Mouse (Mus musculus): ENCODE results near the gene Ptpn13.

The Ptpn13 gene

DNA sequence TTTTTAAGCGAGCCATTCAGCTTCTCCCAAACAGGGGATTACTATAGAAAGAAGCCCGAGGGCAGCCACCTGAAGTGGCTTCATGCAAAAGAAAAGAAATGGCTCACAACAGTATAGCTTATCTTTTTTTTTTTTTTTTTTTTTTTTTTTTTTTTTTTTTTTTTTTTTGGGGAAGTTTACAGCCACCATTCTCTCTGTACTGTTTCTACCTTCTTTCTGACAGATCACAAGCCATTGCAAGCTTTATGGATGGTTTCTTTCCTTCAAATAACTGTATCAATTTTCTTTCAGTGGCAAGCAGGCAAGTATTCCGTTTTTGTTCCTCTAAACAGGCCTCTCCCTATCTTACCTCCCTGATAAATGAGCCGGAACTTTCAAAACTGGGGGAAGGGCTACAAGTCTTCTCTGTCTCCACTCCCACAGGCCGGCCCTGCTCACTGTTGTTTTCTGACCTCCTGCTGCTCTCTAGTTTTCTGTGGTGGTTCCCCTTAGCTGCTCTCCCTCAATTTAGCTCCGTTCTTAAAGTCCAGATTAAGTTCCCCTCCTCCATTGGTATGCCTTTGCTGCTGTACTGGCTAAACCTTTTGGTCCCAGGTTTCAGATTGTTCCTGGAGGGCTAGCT, 1.6 kb upstream of the Ptpn13 start:
- DNase-seq (ENCODE audit: low spot score in 2 of 2) = no peak

DNA sequence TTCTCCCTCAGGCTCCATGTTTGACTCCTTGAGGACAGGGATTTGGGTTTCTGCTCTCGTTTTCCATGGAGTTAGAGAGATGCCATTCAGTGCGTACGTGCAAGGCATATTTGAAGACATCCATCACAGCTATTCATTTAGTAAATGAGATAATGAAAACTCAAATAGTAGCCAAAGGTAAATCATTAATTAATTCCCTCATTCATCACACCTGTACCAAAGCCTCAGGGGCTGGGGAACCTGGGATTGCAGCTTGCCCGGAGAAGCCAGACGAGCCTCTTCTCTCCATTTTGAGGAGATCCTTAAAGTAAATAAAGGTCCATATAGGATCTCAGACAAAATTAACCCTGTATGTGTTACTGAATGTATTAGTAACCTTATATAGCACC, 1.1 kb upstream of the Ptpn13 start:
- DNase-seq (ENCODE audit: low spot score in 2 of 2) = no peak

DNA sequence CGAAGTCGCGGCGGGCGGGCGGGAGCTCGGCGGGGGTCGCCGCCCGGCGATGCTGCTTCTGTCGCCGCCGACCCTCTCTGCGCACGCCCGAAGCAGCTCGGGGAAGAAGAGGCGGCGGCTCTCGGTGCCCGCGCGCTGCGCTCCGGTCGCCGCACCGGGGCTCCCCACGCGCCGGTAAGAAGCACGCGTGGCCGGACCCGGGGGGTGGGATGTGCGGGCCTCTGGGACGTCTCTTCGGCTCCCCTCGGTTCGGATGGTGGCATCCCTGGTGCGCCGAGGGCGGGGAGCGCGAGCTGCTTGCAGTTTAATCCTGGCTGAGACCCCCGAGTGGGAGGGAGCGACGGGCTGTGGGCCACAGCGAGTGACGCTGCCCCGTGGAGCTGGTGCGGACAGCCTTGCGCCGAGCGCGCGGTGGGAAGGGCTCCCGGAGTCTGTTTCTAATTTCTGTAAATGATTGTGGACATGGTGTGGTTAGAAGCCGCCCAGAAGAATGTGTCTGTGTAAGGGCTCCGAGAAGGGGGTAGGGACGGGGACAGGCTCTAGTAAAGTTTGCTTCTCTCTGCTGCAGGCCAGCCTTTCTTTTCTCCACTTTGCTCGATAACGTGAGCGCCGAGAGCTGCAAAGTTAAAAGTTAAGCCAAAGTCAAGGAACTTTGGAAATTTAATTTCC, 505 bp downstream of the Ptpn13 start:
- no peak for DNase-seq (ENCODE audit: low spot score in 2 of 2)

DNA sequence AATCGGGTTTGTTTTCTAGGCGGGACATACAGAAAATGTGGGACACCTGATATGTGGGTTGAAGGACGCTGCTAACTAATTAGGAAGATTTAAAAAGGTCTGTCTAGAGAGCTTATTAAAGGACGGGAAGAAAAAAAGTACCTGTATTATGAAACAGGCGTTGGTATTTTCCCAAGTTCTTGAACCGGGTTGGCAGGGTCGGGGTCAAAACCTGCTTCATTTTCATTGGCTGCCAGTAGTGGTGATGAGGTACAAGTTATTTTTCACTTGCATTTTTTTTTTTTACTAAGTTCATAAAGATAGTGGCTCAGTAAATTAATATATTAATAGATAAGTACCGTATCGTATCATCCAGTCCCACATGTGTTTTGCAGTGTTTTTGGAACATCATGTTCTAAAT, 1.3 kb downstream of the Ptpn13 start:
- DNase-seq (ENCODE audit: low spot score in 2 of 2) = no peak

DNA sequence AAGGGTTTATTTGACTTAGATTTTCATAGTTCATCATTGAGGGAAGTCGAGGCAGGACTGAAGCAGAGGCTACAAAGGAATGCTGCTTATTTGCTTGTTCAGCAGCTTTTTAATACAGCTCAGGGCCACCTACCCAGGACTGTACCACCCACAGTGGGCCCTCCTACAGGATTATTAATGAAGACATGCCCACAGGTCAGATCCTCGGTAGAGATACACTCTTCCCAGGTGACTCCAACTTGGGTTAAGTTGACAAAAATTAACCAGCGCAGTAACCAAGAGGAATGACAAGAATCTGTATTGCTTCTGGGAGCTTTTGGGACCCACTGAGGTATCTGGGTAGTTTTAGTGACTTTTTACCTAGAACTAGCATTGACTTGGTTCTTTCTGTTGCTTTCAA, 6.0 kb downstream of the Ptpn13 start:
- no peak for DNase-seq (ENCODE audit: low spot score in 2 of 2)

DNA sequence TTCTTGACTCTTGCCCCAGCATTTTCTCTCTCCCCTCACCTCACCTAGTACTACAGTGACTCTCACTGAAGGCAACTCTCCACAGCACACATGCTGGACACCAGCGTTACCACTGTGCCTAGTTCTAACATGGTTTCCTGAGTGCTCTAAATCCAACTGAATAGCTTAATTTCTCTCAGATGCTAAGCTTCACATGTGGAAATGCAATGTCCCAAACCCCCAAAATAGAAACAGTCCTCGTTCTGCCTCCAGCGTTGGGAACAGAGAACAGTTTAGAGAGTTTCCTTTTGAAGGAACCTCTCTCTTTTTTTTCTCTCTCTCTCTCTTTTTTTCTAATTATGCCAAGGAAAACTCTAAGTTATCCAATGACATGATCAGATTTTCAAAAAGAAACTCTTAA, 6.5 kb downstream of the Ptpn13 start:
- DNase-seq (ENCODE audit: low spot score in 2 of 2) = no peak

DNA sequence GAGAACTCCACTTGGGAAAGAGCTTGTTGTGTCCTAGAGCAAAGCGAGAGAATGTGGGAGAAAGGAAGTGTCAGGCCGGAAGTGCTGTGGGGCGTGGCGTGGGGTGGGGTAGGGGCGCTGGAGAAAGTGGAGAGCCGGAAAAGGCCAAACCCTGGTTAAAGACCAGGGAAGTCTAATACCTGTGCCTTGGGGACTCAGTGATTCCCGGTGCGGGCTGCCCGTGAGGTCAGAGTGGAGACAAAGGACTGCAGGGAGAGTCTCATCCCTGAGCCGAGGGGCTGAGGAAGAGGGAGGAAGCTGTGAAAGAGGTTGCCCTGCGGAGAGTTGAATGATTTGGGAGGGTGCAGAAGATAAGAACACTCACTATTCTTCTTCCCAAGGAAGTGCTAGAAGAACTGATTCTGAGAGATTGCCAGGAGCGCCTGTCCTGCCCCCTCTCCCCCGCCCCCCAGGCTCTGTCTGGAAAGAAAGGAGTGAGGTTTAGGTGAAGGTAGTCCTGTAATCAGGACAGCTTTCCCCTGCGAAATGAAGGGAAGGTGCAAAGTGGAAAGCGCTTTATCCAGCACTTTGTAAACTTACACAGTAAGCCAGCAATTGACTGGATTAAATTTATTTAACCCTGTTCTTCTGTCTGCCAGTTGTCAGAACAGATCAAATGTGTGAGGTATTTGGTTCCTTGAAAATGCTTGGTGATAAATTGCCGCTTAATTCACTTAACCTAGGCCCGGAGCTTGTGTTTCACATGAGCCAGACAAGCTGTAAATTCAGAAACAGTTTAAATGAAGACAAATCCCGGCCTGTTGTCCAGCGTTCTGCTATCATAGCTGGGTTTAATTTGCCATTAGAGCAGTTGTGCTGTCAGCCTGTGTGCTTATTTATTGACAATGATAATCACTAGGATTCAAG, 11.3 kb downstream of the Ptpn13 start:
- no peak for DNase-seq (ENCODE audit: low spot score in 2 of 2)

DNA sequence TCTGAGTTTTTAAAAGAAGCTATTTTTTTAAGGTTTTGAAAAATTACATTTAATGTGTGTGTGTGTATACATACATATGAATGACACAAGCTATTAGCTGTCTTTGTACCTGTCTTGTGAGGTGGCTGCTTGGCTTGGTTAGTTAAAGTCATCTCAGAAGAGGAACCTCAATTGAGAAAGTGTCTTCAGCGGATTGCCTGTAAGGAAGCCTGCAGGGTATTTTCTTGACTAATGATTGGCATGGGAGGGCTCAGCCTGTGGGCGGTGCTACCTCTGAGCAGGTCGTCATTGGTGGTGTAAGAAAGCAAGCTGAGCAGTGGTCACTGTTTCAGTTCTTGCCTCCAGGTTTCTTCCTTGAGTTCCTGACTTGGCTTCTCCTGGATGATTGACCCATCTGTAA, 12.7 kb downstream of the Ptpn13 start:
- DNase-seq (ENCODE audit: low spot score in 2 of 2) = no peak

DNA sequence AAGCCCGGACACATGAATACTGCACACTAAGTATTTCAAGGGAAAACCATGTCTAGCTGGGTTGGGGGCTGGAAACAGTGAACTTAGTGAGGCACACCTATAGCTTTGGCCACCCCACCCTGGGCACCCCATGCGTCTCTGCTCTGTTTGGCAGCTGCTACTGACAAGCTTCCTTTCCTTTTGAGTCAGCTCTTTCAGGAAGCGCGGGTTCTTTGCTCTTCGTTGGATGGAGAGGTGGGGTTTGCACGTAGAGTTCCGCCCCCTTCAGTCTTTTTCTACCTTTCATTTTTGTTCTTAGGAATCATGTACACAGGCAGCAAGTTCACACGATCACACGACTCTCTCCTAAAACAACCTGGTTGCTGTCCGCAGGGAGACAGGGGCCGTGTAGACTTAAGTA, 14.2 kb downstream of the Ptpn13 start:
- DNase-seq (ENCODE audit: low spot score in 2 of 2) = no peak

DNA sequence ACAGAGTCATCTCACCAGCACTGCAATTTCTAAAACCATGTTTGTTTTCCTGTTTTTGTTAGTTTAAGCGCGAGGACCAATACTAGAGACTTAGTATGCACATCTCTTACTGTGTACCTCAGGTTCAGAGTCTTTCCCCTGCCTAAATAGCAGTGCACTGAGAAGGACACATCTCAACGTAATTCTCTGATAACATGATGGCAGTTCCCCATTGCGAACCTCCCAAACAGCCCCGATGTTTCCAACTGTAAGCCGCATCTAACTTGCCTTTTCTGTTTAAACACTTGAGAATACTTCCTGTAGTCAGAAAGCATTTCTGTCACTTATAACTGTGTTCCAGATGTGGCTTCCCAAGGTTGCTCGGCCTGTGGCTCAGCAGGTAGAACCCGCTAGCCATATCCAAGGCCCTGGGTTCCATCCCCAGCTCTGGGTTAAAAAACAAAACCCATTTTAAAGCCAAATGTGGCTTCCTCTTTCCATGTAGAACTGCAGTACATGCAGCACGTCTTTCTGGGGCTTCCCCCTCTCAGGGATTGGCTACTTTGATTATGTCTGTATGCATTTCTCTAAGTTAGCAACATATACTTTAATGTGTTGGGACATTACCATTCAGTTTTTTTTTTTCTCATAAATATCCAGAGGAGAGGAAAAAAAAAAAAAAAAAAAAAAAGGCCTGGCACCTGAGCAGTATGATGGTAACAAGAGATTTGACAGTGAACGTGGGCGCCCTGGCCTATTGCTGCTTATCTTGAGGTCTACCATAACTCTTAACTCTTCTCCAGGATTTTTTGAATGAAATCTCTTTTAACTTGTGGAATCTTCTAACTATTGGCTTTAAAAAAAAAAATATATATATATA, 15.7 kb downstream of the Ptpn13 start:
- DNase-seq (ENCODE audit: low spot score in 2 of 2) = no peak

DNA sequence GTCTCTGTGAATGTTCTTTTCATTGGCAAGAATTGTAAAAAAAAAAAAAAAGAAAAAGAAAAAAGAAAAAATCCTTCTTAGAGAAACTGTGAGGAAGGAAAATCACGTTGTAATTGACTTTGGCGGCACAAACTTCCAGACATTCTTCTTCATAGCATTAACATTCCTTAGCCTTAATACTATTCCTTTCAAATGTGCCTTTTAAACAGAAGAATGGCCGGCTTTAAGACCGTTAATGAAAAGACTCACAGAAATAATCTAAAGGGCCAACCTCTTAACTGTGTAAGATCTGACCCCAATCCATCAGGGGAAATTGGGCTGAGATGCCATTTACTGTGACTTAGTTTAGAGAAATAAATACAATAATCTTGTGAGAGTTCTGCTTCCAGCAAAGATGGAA, 16.7 kb downstream of the Ptpn13 start:
- DNase-seq (ENCODE audit: low spot score in 2 of 2) = no peak

DNA sequence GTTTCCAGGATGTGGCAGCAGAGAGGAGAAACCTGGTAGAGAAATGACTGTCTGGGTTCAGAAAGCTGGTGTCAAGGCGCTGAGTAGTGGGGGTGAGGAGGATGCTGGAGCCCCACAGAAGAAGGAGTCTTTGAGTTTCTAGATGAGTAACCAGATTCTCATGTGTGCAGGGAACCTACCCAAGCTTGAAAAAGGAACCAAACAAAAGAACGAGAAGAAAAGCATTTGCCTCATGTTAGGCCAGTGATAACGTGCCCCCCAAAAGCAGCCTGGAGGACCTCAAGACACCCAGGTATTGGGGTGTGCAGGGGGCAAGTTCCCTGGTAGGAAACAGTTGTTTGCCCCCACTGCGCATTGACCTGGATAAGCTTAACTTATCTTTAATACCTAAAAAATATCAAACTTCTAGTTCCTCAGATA, 17.3 kb downstream of the Ptpn13 start:
- no peak for DNase-seq (ENCODE audit: low spot score in 2 of 2)

DNA sequence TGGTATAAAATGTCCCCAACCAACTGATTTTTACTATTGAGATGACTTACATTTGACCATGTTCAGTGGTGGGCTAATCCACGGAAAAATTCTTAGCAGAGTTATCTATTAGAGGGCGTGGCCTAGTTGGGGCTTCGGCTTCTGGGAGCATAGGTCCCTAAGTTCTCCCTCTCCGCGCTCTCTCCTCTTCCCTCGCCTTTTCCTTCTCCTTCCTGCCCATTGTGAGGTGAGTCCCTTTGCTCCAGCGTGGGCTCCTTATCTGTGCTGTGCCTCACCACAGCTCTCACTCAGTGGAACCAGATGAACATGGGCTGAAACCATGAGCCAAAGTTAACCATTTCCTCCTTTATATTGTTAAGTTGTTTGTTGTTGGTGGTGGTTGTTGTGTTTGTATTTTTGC, 17.9 kb downstream of the Ptpn13 start:
- DNase-seq (ENCODE audit: low spot score in 2 of 2) = no peak

DNA sequence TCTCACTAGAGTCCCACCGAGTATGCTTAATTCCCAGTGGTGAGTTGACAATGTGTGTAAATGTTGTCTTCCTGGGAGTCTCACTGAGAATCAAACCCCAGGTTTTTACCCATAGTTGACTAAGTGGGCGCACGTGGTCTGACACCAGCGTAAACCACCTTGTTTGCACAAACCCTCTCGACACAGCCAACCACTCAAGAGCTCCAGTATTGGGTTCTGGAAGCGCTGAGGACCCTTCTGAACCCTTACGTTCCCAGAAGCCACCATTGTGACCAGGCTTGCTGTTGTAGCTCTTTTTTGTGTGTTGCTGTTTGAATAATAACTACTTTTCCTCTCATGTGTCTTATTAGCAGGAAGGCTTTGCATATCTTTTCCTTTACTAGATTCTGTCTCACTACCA, 20.4 kb downstream of the Ptpn13 start:
- DNase-seq (ENCODE audit: low spot score in 2 of 2) = no peak

DNA sequence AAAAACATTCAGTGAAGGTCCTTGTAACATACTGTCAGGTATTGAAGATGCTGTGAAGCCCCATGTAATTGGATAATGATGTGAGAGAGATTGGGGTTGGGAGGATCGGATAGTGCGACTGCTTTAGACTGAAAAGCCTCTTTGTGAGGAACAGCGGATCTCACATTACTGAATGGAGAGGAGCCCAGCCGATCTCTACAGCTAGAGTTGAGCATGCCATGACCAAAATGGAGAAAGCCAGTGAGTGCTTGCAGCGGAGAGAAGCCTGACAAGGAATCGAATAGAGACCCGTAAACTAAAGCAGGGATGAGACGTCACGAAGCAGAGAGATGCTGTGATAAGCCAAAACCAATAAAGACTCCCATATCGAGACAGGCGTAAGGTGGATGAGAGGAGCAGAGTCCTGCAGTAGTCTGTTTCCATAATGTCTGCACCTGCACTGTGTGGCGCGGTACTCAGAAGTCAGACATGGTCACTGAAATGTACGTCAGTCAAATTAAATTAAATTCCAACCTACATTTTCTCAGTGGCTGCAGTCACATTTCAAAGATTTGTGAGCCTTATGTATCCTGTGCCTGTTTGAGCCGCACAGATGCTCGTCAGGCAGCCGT, 22.9 kb downstream of the Ptpn13 start:
- no peak for DNase-seq (ENCODE audit: low spot score in 2 of 2)

DNA sequence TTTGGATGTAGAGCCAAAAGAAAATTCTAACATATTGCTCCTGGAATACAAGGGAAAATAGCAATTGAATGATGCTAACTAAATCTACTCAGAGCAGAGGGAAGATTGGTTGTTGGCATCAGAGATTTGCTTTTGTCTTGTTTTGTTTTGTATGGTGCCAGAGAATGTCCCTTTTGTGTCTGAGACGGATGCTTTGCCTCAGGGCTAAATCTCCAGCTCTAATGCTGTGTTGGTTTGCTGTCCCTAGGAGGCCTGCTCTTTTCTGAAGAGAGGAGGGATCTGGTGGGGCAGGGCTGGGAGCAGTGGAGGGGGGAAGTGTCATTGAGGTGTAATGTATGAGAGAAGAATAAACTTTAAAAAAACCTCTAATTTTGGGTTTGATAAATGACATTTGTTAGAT, 23.5 kb downstream of the Ptpn13 start:
- no peak for DNase-seq (ENCODE audit: low spot score in 2 of 2)

DNA sequence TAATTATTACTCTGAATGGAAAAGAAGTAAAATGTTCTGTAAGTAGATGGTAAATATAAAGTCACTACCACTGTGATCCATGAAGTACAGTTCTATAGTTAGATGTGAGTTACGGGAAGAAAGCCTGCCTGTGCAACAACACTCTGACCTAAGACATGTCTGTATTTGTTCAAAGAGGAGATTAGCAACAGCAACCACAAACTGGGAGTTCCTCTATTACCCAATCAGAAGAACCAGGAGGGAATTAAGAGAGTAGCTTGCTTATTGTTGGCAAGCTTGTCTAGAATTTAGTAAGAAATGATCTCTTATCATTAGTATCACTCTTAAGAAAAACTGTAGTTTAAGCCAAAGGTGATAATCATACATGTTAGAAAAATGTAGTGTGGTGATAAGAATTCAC, 25.7 kb downstream of the Ptpn13 start:
- DNase-seq (ENCODE audit: low spot score in 2 of 2) = no peak

DNA sequence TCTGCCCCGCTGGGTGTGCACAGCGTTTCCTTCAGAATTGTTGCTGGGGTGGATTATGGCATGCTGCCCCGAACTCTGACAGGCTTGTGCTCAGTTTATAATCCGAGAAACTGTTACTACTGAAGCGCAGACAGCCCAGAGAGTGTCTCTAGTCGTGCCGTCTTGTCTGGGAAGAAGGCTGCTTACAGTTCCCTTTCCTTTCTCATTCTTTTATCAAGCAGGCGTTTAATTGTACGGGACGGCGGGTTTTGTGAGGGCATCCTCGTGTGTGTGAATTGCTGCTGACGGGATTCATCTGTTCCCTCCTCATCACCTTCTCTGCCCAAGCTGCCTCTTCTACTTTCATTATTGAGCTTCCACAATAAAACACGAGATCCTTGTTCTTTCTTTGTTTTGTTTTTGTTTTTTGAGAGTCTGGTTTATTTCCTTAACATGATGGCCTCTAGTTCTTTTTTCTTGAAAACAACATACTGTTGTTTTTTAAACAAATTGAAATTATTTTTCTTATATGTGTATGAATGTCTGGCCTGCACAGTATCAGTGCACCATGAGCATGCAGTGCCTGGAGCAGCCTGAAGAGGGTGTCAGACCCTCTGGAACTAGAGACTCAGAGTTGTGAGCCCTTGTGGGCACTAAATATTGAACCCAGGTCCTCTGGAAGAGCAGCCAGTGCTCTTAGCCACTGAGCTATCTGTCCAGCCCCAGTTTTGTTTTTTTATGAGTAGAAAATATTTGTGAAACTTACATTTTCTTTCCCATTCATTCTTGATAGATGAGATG, 28.6 kb downstream of the Ptpn13 start:
- no peak for DNase-seq (ENCODE audit: low spot score in 2 of 2)

DNA sequence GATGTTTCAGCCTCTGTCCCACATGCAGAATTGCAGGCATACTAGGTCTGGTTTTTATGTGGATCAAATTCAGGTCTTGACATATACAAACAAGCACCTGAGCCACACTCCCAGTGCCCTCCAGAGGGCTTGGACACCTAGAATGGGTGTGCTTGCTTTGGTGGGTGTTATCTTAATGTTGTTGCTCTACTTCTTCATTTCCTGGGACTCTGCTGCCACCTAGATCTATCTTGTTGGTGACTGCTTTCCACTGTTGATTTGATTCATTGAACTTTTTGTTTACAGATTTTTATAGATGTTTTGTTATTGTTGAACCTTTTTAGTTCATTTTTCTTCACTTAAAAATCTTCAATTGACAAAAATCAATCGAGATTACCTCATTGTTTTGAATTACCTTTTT, 31.8 kb downstream of the Ptpn13 start:
- DNase-seq (ENCODE audit: low spot score in 2 of 2) = no peak

DNA sequence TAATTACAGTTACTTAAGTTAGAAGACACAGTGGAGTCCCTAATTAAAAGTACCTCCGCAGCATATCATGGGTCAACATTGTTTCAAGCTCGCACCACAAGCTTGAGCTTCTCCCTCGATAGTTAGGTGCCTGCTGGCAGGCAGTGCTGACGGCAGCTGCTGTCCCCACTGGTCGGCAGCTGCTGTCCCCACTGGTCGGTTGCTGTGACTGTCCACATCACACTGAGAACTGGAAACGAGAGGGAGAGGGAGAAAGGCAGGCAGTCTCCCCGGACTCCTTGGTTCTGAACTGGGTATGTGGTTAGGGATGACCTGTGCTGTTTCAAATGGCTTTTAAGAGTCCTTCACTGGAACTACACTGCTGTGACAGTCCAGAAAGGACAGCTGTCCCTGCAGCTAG, 33.4 kb downstream of the Ptpn13 start:
- DNase-seq (ENCODE audit: low spot score in 2 of 2) = no peak
